Mouse (Mus musculus) lung, postnatal 36 days (tissue): ENCODE data around the gene Phkg1.
"Not testable (repeated sequence)": the region's sequence is repeated elsewhere in the genome, so short reads cannot be mapped to it uniquely, and the experiment has no call there.

ENCODE experiments used
- DNase-seq: peaks from one replicate; pipeline ENCODE4 v3.0.0; 2022; ENCODE audit warnings: mixed read lengths

The Phkg1 gene

DNA sequence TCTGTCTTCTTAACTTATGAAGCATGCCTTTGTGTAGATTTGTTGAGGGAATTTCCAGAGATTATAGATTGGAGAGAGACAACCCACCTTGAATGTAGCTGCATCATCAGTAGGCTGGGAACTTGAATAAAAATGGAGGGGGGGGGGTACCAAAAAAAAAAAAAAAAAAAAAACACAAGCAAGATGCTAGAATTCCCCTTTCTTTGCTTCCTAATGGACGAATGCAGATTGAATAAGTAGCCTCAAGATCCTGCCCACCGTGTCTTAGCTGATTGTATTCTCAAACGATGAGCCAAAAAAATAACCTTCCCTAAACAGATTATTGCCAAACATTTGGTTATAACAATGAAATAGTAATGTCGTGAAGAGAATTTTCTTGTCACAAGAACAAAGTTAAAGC is 9.4 kb upstream of the Phkg1 start:
- DNase-seq, result no peak

DNA sequence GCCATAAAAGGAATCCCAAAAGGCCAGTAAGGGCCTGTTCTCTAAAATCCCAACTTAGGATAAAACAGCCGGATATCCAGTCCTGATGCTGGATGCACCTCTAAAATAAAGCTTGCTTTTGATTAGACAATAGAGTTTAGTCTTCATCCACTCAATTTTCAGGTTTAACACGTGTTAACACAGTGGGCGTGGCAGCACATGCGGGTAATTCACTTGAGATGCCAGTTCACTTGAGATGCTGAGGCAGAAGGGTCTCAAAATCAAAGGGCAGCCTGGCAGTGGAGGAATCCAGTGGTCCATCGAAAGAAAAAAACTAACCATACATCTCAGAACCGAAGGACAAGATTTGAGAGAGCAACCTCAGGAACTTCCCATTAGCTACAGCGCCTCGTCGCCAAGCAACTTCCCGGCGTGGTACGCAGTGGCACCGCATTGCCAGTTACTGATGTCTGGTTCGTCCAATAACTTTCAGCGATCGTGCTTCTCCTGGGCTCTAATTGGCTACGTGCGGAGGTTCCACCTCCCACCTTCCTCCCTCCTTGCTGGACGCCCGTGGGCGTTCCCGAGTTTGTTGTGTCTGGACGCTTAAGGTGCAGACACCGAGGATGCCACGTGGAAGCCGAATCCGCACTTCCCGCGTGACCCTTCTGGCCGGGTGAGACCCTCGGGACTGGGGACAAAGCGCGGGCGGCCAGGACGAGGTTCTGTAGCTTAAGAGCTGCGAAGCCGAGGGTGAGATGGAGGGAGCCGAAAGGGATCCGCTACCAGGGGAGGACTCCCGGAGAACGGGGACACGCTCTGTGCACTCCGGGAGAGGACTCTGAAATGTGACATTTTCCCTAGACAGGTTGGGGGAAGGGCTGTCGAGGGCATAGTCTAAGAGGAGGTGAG is 2.9 kb downstream of the Phkg1 start, which contains the start of gene Zbed5:
Gene Zbed5, plus strand, starts transcription at position 526 of the 891 bp plus-strand sequence.
- peak; percentile 95 for DNase-seq

DNA sequence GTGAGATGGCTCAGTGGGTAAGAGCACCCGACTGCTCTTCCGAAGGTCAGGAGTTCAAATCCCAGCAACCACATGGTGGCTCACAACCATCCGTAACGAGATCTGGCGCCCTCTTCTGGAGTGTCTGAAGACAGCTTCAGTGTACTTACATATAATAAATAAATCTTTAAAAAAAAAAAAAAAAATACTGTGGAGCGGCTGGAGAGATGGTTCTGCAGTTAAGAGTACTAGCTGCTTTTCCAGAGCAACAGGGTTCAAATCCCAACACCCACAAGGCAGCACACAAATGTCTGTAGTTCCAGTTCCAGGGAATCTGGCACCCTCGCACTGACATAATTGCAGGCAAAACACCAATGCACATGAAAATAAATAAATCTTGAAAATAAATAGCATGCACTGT is 8.0 kb downstream of the Phkg1 start:
- not testable (repeated sequence) for DNase-seq

DNA sequence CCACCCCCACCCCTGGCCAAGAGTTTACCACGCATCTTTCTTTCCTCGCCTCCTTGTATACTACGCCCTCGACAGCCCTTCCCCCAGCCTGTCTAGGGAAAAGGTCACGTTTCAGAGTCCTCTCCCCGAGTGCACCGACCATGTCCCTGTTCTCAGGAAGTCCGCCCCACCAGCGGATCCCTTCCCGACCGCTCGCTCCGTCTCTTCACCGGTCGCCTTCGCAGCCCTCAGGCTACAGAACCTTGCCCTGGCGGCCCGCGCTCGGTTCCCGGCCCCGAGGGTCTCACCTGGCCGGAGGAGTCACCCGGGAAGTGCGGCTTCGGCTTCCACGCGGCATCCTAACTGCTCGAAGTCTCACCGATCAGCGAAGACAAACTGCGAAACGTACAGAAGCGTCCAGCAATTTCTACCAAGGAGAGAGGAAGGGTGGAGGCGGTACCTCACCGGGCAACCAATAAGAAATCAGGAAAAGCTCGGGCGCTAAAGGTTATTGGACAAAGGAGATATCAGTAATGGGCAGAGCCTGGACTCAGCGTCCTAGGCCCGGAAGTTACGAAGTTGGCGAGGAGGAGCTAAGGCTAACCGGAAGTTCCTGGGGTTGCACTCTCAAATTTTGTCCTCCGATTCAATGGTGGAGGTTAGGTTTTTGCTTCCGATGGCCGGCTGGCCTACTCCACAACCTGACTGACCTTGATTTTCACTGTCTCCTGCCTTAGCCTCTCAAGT is 11.3 kb downstream of the Phkg1 start, which contains the start of gene Chchd2:
Gene Chchd2, minus strand, starts transcription at position 560 of the 726 bp plus-strand sequence.
- DNase-seq, result peak; percentile 98

DNA sequence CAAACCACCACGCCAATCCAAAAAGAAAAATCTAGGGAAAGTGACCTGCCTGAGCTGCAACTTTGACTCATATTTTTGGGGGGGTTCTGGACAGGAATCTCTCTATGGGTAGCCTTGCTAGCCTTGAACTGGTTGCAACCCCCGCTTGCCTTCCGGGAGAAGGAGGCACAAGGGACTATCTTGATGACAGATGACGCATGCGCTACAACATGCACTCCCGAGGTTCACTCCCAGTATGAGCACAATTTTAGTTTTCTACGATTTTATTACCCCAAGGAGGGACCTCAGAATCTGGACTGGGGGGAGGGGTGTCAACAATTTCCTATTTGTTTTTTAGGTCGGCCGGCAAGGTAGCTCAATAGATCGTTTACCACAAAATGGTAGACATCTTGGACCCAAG is 12.1 kb downstream of the Phkg1 start:
- no peak for DNase-seq

DNA sequence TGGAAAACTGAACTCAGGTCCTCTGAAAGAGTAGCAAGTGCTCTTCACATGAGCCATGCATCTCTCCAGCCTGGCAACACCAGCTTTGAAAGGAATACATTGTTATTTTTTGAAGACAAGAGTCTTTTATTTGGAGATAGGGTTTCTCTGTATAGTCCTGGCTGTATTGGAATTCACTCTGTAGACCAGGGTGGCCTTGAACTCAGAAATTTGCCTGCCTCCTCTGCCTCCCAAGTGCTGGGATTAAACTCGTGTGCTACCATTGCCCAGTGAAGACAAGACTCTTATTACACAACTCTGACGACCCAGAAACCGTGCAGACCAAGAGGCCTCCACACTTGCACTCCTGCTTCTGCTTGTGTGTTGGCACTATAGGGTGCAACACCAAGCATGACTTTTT is 18.5 kb downstream of the Phkg1 start:
- DNase-seq, result no peak

DNA sequence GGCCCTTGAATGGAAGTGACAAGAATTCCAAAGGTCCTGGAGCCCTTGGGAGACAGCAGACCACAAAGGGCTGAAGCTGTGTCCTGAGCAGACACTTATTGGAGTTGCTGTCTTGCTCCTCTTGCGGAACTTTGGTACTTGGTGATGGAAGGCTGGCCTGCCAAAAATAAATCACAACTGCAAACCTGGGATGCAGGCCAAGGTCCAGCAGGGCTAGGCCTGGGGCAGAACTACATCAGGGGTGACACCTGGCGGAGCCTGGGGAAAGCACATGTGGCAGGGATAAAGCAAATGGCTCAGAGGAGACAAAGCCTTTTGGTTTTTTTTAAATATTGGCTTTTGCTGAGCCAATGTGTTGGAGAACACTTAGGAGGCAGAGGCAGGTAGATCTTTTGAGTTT is 19.4 kb downstream of the Phkg1 start:
- DNase-seq, result peak; percentile 60

DNA sequence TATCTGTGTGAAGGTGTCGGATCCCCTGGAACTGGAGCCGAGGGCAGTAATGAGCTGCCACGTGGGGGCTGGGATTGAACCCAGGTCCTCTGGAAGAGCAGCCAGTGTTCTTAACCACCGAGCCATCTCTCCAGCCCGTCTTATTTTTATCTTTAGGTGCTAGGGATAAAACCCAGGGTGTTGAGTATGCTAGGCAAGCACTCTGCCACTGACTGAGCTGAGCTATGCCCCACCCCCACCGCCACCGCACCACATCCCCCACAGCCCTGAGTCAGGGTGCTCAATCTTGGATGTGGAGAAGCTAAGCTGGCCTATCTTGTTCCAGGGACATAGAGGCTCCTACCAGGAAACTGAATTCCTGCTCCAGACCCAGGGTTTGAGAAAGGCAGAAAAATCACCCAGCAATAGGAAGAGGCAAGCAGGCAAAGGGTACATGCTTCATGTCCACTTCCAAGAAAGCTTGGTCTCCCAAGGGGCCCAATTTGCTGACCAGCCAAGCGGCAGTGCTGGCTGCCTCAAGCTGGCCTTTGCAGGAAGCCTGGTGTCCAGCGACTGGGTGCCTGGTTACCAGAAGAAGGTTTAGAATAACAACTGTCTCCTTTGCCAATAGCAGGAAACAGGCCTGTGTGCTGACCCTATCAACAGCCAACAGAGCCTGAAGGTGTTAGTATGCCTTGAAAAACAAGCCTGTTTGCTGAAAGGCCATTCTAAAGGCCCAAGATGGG is 20.5 kb downstream of the Phkg1 start:
- peak; percentile 6 for DNase-seq

DNA sequence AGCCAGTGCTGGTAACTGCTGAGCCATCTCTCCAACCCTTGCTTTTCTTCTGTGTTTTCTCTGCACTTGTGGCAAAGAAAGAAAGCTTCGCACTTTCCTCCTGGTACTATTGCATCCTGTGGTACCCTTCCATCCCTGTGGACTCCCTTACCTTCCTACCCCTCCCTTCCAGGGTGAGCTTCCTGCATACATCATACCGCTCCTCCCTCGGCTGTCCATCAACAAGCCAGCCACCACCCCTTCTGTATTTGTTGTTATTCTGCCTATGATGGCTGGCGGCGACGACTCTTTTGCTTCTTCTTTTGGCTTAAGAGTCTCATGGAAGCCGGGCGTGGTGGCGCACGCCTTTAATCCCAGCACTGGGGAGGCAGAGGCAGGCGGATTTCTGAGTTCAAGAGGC is 23.3 kb downstream of the Phkg1 start:
- no peak for DNase-seq

DNA sequence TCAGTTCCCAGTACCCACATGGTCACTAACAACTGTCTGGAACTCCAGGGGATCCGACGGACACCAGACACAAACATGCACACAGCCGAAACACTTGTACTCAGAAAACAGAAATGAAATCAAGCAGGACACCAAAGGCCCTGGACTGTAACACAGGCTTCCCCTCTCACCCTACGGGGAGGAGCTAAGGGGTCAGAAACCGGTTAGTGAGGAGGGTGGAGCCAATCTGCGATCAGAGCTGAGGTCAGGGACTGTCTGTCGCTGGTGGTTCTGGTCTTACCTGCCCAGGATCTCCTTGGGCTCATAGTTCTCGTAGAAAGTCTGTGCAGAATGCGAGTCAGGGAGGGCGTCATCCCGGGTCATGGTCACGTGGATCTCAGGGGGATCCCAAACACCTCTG is 24.4 kb downstream of the Phkg1 start:
- no peak for DNase-seq

DNA sequence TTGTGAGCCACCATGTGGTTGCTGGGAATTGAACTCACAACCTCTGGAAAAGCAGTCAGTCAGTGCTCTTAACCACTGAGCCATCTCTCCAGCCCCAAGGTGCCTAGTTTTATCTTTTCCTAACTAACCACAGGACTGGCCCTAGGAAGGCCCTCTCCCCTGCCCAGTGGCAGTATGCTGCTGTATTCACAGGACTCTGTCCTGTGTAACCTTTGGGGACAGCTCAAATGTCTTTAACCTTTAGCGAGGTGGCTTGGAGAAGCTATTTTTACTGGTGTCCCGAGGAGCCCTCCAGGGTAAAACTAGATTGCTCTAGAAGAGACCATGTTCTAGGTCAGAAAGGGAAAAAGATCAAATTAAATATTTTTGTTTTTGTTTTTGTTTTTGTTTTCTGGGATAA is 27.1 kb downstream of the Phkg1 start:
- DNase-seq, result no peak

DNA sequence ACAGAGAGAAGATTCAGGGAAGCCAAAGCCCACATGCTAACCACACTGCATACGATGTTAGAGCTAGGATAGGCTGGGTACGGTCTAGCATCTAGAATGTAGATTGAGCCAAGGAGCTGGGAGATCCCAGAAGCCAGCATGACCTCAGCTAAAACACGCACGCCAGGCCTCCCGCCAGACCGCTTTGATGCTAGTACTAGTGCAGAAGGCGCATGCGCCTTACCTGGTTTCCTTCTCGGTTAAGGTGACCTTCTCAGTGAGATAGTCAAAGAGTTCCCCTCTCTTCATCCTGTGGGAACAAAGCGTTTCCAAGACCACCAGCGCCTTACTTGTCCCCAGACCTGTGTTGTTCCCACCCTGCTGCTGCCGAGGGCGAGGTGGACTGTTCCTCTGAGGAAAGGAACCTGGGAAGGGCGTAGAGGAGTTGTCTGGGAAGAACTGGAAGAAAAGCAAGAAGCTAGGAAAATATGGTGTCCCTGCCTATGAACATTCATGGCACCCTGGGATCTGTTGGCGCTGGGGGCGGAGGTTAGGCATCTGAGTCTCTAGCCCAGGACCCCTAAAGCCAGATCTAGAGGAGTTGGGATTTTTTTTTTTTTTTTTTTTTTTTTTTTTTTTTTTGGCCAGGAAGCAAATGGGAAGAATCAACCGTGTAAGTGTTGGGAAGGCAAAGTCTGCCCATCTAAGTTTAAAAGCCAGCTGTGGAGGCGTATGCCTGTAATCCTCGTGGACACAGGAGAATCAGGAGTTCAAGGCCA is 28.9 kb downstream of the Phkg1 start:
- DNase-seq, result no peak

DNA sequence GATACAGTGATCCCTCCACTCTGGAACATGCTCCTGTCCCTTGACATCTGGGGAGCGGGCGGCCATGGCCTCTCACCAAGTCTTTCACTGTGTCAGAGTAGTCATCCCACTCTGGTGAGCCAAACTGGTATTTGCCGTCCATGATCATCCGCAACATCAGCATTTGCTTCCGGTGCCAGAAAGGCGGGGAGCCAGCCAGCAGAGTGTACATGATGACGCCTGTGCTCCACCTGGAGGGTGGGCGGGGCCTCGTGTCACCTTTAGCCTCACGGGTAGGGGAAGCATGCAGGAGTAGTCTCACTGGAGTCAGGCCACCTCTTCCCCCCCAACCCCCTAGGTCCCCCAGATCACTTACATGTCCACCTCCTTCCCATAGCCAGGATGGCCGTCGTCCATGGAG is 32.5 kb downstream of the Phkg1 start:
- no peak for DNase-seq

DNA sequence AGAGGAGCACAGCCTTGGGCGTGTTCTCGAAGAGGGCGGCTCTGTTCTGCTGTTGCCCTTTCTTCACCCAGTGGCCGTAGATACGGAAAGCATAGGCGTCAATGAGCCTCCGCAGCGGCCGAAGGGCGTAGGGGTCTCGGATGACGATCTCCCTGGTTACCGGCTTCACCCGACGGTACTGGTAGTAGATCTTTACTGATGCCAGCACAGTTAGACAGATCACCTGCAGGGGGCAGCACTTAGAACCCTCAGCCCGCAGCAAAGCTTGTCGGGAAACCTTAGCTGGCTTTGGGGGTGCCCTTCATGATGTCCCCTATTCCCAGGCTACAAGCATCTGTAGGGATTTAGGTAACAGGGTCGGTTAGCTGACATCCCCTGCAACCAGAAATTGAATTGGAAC is 33.9 kb downstream of the Phkg1 start:
- DNase-seq, result peak; percentile 56

DNA sequence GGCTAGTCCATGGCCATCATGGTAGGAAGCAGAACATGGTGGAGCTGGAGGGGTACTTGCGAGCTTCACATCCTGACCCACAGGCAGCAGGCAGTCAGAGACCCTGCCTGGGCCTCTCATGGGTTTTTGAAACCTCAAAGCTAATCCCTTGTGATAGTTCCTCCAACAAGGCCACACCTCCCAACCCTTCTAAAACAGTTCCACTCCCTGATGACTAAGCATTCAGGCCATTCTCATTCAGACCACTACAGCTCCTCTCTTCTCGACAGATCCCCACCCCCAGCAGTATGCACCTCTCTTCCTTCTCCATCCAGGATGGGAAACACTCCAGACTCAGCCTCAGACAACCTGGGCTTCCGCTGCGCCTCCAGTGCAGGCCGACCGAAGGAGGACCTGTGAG is 36.0 kb downstream of the Phkg1 start:
- no peak for DNase-seq

DNA sequence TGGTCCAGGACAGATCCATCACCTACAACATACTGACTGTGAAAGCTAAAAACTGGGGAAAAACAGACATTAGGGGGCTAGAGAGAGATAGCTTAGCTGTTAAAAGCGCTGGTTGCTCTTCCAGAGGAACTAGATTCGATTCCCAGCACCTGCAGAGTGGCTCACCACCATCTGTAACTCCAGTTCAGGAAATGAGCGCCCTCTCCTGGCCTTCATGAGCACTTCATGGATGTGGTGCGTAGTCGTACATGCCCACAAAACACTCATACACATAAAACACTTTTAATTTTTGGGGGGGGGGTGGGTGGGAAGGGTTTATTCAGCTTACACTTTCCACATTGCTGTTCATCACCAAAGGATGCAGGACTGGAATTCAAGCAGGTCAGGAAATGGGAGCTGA is 41.9 kb downstream of the Phkg1 start:
- no peak for DNase-seq

DNA sequence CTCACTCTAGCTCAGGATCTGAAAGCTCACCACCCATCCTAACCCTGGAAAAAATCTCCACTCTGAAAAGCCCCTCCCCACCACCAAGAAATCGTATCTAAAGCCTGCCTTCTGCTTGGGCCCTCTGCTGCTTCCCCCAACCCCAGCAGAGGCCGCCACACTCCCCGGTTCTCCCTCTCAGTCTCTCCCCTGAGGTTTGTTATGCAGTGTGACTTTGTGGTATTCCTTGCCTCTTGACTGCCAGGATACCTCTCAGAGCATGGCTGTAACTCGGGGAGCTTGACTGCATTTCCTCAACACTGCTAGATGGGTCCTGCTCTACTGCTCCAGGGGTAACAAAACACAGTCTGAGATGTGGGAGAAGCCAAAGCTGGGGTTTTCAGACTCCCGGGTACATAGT is 43.2 kb downstream of the Phkg1 start:
- DNase-seq, result no peak

DNA sequence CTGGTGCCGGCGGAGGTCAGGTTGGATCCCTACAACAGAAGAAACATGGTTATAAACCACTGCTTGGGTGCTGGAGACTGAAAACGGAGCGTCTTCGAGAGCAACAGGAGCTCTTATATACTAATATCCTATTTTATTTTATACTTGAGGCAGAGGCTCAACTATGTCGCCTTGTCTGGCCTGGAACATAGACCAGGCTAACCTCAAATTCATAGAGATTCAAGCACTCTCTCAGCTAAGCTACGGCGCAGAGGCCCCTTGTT is 50.9 kb downstream of the Phkg1 start:
- no peak for DNase-seq

DNA sequence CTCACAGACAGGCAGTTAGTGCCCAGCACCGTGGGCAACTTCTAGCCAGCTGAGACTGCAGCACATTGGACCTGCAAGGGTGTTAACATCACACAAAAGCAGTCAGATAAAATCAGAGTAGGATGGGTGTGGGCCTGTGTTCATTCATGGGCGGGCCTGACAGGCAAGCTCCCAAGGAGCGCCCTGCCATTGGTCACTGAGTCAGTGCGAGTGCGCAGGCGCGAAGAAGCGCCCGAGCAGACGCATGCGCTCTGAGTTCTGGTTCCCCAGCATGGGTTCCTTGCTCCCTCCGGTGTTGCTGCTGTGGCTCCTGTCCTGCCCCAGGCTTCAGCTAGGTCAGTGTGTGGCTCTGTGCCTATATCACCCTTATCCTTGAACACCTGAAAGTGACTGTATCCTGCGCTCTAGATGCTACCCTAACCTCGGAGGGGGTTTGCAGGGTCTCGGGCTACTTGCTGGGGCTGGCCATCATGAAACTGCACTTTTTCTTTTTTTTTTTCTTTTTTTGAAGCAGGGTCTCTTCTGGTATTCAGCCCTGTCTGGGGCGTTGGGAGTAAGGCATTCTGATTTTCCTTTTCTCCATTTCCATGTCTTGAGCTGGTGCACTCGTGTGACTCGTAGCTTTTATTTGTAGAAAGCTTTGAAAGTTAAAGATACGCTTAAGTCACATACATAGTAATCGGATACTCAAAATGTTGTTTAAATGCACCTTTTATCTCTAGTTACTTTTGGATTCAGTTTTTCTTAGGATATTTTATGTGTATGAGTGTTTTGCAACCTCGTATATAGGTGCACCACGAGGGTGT is 51.4 kb downstream of the Phkg1 start, which contains the start of gene Sumf2:
Gene Sumf2, plus strand, starts transcription at position 235 of the 806 bp plus-strand sequence.
- peak; percentile 97 for DNase-seq

DNA sequence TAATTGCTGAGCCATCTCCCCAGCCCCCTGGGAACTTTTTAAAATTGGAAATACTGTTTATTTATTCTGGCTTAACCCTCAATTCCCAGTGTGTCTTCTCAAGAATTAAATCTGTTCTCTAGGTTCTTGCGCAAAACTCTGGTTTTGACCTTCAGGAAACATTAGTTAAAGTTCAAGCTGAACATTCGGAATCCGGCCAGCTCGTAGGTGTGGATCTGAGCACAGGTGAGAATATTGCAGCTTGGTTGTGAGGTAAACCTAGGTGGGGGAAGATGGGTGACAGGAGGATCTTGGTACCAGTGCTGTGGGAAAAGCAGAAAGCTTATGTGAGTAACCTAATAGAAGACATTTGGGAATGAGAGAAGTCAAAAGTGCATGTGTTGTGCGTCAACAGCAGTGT is 53.5 kb downstream of the Phkg1 start:
- no peak for DNase-seq
